Mouse (Mus musculus) brain, embryonic 14.5 days (tissue): ENCODE data around the gene Cdr2.
"Not testable (repeated sequence)": the region's sequence is repeated elsewhere in the genome, so short reads cannot be mapped to it uniquely, and the experiment has no call there.

Source experiments
- CTCF ChIP-seq: fragments of 200-500 bp; IDR thresholded peaks from 2 replicates; pipeline ENCODE4 v1.5.1; 2012; ENCODE audit warnings: inconsistent platforms, mild to moderate bottlenecking, moderate library complexity, borderline replicate concordance; ENCODE audit not compliant: insufficient read depth, insufficient read length; ENCODE audit errors: extremely low read depth
- POLR2A ChIP-seq: fragments of 200-500 bp; IDR thresholded peaks from 2 replicates; pipeline ENCODE4 v1.6.1; 2012; ENCODE audit warnings: mild to moderate bottlenecking, inconsistent platforms, borderline replicate concordance; ENCODE audit not compliant: poor library complexity, insufficient read depth, insufficient read length, severe bottlenecking; ENCODE audit errors: extremely low read depth

GRCm38 (mm10) chr7:120910172-120910571 is 71.9 kb downstream of the Cdr2 start:
- peak; percentile 3; the same call in 1 of the 2 replicates for TF ChIP-seq CTCF
- TF ChIP-seq POLR2A = not testable (repeated sequence)
